Mouse (Mus musculus) embryonic stem cell, embryonic (primary cell): Measurements from ENCODE around the gene Cbr1.
"Not testable (repeated sequence)": the region's sequence is repeated elsewhere in the genome, so short reads cannot be mapped to it uniquely, and the experiment has no call there.

ENCODE experiments used
- CTCF ChIA-PET, 4 experiments: fragments of 300-600 bp in 2 of 4; fragments of 350-600 bp in 2 of 4; sonication (Branson Sonifier 250); formaldehyde crosslinking; loops; one replicate each; lab custom pipeline; 2022; ENCODE audit warnings: inconsistent platforms in 2 of 4; lab: Charles Lee
- POLR2A ChIA-PET, 4 experiments: fragments of 300-600 bp in 2 of 4; fragments of 350-600 bp in 2 of 4; sonication (Branson Sonifier 250); formaldehyde crosslinking; loops; one replicate each; lab custom pipeline; 2022; ENCODE audit warnings: antibody characterized with exemption in 4 of 4, inconsistent platforms in 1 of 4; lab: Charles Lee

The Cbr1 gene

GRCm38 (mm10) chr16:93623759-93624158 is 18.1 kb downstream of the Cbr1 start:
- POLR2A ChIA-PET, CTCF ChIA-PET: not testable (repeated sequence)

DNA sequence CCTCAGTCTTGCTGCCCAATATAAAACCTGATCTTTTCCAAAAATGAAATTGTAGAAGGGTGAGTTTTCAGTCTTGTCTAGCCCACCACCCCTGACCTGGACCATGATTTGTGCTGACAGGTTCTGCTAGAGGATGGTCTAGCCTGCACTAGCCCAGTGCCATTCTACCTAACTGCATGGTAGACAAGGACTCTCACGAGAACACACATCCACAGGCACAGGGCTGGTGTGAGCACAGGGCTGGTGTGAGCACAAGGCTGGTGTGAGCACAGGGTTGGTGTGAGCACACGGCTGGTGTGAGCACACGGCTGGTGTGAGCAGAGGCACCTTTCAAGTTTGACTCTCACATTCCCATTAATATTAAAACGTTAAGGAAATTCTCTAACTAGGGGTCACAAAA is 19.0 kb downstream of the Cbr1 start:
- ChIA-PET CTCF (no interaction called here), POLR2A (no interaction called here)

GRCm38 (mm10) chr16:93626745-93627144 is 21.1 kb downstream of the Cbr1 start:
- ChIA-PET POLR2A (interaction anchor here in 2 of 4 experiments (0.6 to 0.9 kb wide), 2 partner anchors 43 to 190 kb away, joined by 3 to 4 read pairs; no protein-coding TSS in a partner anchor), CTCF (interaction anchor here (0.5 to 1.6 kb wide), 8 partner anchors 11 to 614 kb away, joined by 3 to 4 read pairs (median 3); no protein-coding TSS in a partner anchor)

DNA sequence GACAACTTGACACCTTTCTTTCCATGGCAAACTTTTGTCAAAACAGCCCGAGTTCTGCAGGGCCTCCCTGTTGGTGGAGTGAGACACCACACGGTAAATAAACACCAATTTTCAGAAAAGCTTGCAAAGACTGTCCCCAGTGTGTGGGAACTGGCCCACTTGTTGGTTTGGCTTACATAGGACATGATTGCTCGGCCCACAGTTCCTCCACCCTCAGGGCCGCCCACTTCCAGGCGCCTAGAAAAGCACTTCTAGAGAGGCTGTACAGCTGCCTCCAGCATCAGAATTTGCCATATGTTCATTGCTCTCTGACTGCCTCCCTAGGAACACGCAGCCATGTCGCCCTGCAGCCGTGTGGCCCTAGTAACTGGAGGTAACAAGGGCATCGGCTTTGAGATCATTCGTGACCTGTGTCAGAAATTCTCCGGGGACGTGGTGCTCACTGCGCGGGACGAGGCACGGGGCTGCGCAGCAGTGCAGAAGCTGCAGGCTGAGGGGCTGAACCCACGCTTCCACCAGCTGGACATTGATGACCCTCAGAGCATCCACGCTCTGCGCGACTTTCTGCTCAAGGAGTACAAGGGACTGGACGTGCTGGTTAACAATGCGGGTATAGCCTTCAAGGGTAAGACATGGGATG is 22.2 kb downstream of the Cbr1 start, which contains the start of gene Gm5678:
Gm5678 (plus strand) TSS at position 337 of the 640 bp plus-strand sequence.
- CTCF ChIA-PET = interaction anchor here in 2 of 4 experiments (1.2 to 1.6 kb wide), 2 partner anchors 21 to 48 kb away, joined by 3 read pairs; no protein-coding TSS in a partner anchor
- POLR2A ChIA-PET = interaction anchor here in 2 of 4 experiments (0.9 to 1.0 kb wide), 2 partner anchors 12 to 19 kb away, joined by 3 to 4 read pairs; no protein-coding TSS in a partner anchor

DNA sequence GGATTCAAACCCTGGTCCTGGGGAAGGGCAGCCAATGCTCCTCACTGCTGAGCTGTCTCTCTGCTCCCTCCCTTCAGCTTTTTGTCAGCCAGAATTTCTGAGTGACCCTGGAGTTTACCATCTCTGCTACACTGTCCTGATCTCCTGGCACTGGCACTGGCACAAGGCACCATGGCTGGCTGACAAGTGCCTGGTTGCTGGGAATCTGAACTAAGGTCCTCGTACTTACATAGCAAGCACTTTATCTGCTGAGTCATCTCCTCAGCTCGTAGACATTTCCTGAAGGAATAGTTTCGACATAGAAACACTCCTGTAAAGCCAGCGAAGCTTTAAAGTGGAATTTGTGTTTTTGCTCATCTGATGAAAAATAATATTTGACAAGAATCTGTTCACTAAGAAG is 38.4 kb downstream of the Cbr1 start:
- ChIA-PET CTCF (no interaction called here), POLR2A (interaction anchor here in 1 of 4 experiments (0.5 kb wide), 1 partner anchor 1165 kb away, joined by 5 read pairs; no protein-coding TSS in a partner anchor)

DNA sequence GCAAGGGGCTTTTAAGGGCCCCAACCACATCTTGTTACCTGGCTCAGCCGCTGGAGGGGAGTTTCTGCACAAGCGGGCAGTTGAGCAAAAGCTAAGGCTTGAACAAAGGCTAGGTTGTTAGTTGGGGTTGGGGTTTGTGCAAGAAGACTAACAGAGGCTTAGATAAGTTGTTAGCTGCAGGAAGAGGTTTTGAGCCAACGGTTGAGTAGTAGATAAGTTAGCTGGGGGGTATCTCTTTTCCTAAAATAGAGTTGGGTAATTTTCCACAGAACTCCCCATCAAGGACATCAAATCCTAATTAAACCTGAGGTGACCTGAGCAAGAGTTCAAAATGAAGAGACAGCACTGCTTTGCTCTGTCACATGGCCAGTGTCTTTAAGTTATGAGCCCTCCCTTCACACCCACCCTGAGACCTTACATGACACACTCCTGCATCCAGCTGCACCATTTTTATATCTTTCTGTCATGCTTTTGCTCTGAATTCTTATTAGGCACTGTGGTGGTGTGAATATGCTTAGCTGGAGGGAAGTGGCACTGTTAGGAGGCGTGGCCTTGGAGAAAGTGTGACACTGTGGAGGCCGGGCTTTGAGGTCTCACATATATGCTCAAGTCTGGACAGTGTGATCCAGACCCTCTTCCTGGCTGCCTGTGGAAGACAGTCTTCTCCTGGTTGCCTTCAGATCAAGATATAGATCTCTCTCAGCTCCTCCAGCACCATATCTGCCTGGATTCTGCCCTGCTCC is 43.0 kb downstream of the Cbr1 start:
- ChIA-PET CTCF (interaction anchor here in 2 of 4 experiments (0.6 to 1.0 kb wide), 2 partner anchors 21 to 616 kb away, joined by 3 read pairs; no protein-coding TSS in a partner anchor), POLR2A (no interaction called here)
